Mouse (Mus musculus) embryonic fibroblast, embryonic 13.5 days (primary cell): Measurements from ENCODE around the gene Themis3. TPM values are rescaled to one million over a fixed set of nuclear protein-coding genes. Genes with fewer than 3 reads are reported as not detected.
A peak's percentile ranks its signal among the peaks of the same experiment; 100 is the strongest.

Experiments used
- H3K27ac ChIP-seq: 2 replicates; pipeline ENCODE4 v1.5.1; 2012; ENCODE audit warnings: low read length, control low read depth, inconsistent platforms; ENCODE audit not compliant: insufficient read depth
- H3K4me1 ChIP-seq: 2 replicates; pipeline ENCODE4 v1.6.1; 2011; ENCODE audit warnings: low read length; ENCODE audit not compliant: control insufficient read depth, insufficient read depth
- H3K4me3 ChIP-seq: 2 replicates; pipeline ENCODE4 v1.5.1; 2011; ENCODE audit warnings: mild to moderate bottlenecking, control low read depth, low read length; ENCODE audit not compliant: insufficient read depth
- CTCF ChIP-seq: IDR thresholded peaks from 2 replicates; pipeline ENCODE4 v1.5.1; 2011; ENCODE audit warnings: mild to moderate bottlenecking, control low read depth, low read length, moderate library complexity, borderline replicate concordance; ENCODE audit not compliant: insufficient read depth
- POLR2A ChIP-seq: IDR thresholded peaks from 2 replicates; pipeline ENCODE4 v1.6.1; 2011; ENCODE audit warnings: low read depth, mild to moderate bottlenecking, control low read depth, low read length, moderate library complexity
- polyA plus RNA-seq: library from polyadenylated mRNA; stranded (reverse); fragments of >200 nt; gene quantifications from 2 replicates; pipeline ENCODE4 v1.2.4, GENCODE M21; 2011; ENCODE audit warnings: low read depth; ENCODE audit not compliant: missing spikeins, insufficient read length

The Themis3 gene
- polyA plus RNA-seq: not detected in 2 replicates

GRCm38 (mm10) chr17:66594435-66594834, at the start of gene Themis3:
Gene Themis3, minus strand, starts transcription at chr17:66594621.
- Histone ChIP-seq H3K4me1 (peaks cover 6% of the 10 kb centered on the region), H3K4me3 (no peak within 1 kb of the TSS), H3K27ac (peak within 1 kb of the TSS; percentile 47; the same call in 1 of the 2 replicates)
- no peak for TF ChIP-seq CTCF
- no peak for TF ChIP-seq POLR2A

DNA sequence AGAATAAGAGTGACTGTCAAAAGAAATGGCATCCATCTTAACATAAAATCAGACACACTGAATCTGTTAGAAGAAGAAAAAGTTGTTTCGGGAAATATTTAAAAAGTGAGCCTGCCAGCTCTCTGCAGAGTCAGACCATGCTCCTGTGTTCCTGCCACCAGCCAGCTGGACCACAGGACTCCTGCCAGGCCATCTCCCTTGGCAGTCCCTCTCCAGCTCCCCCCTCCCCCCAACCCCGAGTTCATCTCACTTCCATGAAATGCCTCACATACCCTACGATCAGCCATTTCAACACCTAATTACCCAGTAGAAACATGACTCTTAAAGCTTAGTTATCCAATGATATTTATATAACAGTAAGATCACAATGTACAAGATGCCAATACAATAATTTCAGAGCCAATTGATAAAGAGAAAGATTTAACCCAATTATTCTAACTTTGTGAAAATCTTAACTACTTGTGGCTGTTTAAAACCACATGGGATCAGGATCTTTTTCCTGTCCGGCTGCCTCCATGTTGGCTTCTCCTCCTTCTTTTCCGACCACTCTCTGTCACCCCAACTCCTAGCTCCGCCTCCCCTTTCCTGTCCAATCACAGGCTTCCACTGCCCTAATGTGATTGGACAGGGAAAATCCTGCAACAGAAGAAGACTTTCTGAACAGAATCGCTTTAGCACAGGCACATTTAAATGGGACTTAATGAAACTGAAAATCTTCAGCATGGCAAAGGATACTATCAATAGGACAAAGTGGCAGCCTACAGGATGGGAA, 43.7 kb upstream of the Themis3 start:
- Histone ChIP-seq H3K4me1 (no peaks in the 10 kb centered on the region), H3K4me3 (no peak overlapping the region), H3K27ac (no peak overlapping the region)
- TF ChIP-seq CTCF: no peak
- no peak for TF ChIP-seq POLR2A

DNA sequence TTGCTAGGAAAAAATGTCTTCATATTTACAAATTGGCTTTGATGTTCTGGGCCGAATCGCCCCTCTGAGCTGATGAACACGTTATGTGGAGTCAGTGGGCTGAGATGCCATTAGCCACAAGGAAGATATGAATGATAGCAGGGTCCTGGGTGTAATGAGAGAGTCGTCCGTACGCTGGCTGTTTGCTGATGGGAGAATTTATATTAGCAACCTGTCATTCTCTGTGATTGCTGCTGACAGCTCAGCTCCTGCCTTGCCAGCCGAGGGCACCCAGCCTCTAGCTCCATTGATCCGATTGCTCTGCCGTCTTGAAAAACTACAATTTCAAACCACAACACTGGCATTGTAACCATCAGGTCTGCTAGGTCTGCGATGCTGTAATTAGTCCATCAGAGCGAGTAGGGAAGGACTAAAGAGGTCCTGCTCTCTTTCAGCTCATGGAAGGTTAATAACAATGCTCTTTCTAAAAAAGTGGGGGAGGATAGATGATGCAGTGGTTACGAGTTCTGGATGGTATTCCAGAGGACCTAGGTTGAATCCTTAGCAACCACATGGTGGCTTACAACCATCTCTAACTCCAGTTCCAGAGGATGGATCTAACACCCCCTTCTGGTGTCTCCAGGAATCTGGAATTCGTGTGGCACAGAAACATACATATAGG, 25.7 kb upstream of the Themis3 start:
- Histone ChIP-seq H3K4me3 (no peak overlapping the region), H3K27ac (no peak overlapping the region), H3K4me1 (no peaks in the 10 kb centered on the region)
- TF ChIP-seq POLR2A (no peak), CTCF (no peak)

- no peak for TF ChIP-seq POLR2A
- no peaks in the 10 kb centered on the region for H3K4me1 ChIP-seq
- no peak overlapping the region for H3K27ac ChIP-seq
- no peak overlapping the region for H3K4me3 ChIP-seq
These were observed 24.9 kb upstream of the Themis3 start for GRCm38 (mm10) chr17:66619255-66619826.

DNA sequence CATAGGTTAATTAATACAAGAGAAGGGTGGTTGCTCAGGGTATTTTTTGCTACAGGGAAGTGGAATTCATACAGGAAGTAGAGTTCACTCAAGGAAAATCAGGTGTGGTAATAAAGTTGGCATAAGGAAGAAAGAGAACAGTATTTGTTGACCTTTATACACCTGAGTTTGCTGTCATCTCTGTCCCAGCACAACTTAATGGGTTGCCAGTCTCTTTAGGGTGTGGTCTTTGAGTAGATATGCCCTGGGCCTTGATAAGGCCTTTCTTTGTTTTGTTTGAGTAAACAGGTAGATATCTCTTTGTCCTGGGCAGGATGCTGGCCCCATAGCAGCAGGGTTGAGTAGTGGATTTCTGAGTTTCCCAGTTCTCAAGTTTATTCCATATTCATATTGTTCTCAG, 15.6 kb upstream of the Themis3 start:
- no peak for TF ChIP-seq POLR2A
- no peak for TF ChIP-seq CTCF
- no peaks in the 10 kb centered on the region for H3K4me1 ChIP-seq
- no peak overlapping the region for H3K27ac ChIP-seq
- H3K4me3 ChIP-seq: no peak overlapping the region

DNA sequence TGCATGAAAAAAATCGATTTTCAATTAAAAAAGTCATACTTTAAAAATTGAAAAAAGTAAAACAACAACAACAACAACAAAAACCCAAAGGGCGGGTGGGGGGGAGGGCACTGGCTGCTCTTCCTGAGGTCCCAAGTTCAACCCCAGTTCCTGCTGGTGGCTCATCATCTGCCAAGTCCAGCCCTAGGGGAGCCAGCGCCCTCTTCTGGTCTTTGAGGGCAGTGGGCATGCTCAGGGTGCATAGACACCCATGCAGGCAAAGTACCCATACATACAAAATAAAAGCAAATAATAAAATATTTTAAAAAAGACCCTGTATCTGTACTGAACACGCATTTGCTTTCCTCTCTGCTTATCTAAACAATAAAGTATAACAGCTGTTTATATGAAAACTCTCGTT, 10.5 kb upstream of the Themis3 start:
- Histone ChIP-seq H3K27ac (no peak overlapping the region), H3K4me3 (no peak overlapping the region), H3K4me1 (no peaks in the 10 kb centered on the region)
- TF ChIP-seq POLR2A (no peak), CTCF (no peak)

DNA sequence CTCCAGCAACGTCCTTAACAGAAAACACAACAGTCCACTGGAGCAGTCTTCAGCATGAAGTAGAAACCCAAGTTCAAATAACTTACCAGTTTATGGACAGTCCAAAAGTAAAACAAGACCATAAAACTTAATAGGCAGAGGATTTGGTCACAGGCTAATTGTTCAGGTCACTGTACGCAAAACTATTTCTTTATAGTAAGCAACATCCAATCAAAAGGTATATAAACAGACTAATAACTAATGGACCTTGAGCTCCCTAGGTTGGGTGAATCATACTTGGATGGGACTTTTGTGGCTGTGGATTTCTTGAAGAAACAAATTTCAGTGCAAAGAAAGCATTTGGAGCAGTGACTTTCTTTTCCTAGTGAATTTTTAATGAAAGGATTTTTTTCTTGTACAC, 6.8 kb upstream of the Themis3 start:
- no peaks in the 10 kb centered on the region for H3K4me1 ChIP-seq
- TF ChIP-seq POLR2A (no peak), CTCF (no peak)
- H3K4me3 ChIP-seq: no peak overlapping the region
- H3K27ac ChIP-seq: no peak overlapping the region

- no peak for TF ChIP-seq POLR2A
- Histone ChIP-seq H3K27ac (peak overlapping the region; percentile 47; the same call in 1 of the 2 replicates), H3K4me3 (no peak overlapping the region), H3K4me1 (peaks cover 6% of the 10 kb centered on the region)
These were observed 1.4 kb upstream of the Themis3 start for GRCm38 (mm10) chr17:66595867-66596266.

DNA sequence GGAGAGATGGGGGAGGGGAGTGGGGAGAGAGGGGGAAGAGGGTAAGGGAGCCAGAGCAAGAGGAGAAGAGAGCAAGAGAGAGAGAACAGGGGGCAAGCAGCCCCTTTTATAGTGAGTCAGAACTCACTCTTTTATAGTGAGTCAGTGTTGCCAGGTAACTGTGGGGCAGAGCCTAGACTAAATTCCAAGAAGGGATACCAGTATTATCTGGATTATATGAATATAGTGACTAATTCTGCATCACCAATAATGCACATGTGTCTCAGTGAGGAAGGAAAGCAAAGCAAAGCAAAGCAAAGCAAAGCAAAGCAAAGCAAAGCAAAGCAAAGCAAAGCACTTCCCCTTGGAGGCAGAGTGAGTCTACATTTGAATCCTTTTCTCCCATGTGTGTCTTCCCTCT, 835 bp upstream of the Themis3 start:
- Histone ChIP-seq H3K4me1 (peaks cover 6% of the 10 kb centered on the region), H3K4me3 (no peak overlapping the region), H3K27ac (peak overlapping the region; percentile 47; the same call in 1 of the 2 replicates)
- TF ChIP-seq POLR2A (no peak), CTCF (no peak)

DNA sequence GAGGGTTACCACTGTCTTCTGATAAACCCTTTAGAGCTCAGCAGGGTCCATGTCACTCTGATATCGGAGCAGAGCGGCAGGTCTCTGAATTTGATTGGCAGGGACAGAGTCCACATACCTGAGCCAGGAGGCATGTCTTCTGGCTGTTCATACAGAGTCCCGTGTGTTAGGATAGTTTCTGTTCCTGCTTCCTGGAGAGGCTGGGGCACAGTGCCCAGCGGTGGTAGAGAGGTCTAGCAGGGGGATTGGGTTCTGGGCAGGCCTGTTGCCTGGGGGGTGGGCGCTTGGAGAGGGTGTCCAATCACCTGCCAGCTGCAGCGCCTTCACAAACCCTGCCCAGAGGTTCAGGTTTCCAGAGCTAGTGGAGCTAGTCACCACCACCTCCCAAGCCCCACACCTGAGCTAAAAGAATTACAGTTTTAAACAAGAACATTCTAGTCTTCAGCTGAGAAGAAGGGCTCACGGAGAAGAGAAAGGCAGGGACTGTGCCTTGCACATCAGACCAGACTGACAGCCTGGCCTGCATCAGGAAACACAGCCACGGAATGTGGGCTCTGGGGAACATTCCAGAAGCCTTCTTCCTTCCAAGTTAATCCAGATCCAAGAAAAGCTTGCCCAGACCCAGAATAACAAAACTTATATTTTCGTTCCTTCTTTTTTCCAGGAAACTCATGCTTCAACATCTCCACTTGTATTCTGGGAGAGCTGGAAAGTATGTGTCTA, 3.9 kb downstream of the Themis3 start:
- Histone ChIP-seq H3K27ac (no peak overlapping the region), H3K4me1 (peaks cover 4% of the 10 kb centered on the region), H3K4me3 (no peak overlapping the region)
- TF ChIP-seq CTCF (no peak), POLR2A (no peak)

GRCm38 (mm10) chr17:66589864-66590263, 4.6 kb downstream of the Themis3 start:
- Histone ChIP-seq H3K4me3 (no peak overlapping the region), H3K4me1 (0 out of 2 replicates have a peak, but pooled peaks cover 2% of the 10 kb centered on the region), H3K27ac (no peak overlapping the region)
- TF ChIP-seq POLR2A: no peak
- no peak for TF ChIP-seq CTCF
